Mouse (Mus musculus): ENCODE data around the gene Prodh2. TPM values are rescaled to one million over a fixed set of nuclear protein-coding genes. Genes with fewer than 3 reads are reported as not detected.
A peak's percentile ranks its signal among the peaks of the same experiment; 100 is the strongest.
"Not testable (repeated sequence)": the region's sequence is repeated elsewhere in the genome, so short reads cannot be mapped to it uniquely, and the experiment has no call there.

Prodh2 gene
- polyA plus RNA-seq, 1 experiment from 2014 or later: not detected

GRCm38 (mm10) chr7:30476136-30476535 lies 17.3 kb upstream of the Prodh2 start:
- not testable (repeated sequence) for ATAC-seq; H3K4me2 ChIP-seq (ENCODE audit: low read length); H3K27me3 ChIP-seq (replicated peaks; ENCODE audit: control insufficient read depth, insufficient read depth, low read length); H3K9ac ChIP-seq (ENCODE audit: low read depth, low read length); H3K36me3 ChIP-seq (ENCODE audit: control insufficient read depth, insufficient read depth, low read length); H3K4me1 ChIP-seq (ENCODE audit: control insufficient read depth, insufficient read depth, low read depth, low read length); H3K27ac ChIP-seq (ENCODE audit: low read depth, low read length); H3K9me3 ChIP-seq (ENCODE audit: control insufficient read depth, low read length); H3K4me3 ChIP-seq (ENCODE audit: low read length)
- 87% methylated on average over 6 of the region's 7 CpGs for WGBS

- no peaks in the 10 kb centered on the region for H3K4me1 ChIP-seq (ENCODE audit: control insufficient read depth, insufficient read depth, low read depth, low read length)
- H3K4me3 ChIP-seq (ENCODE audit: low read length): peak overlapping the region; percentile 37
- H3K27ac ChIP-seq (ENCODE audit: low read depth, low read length): peak overlapping the region; percentile 10; the same call in 1 of the 2 replicates
- WGBS: 7% methylated on average over 29 of the region's 32 CpGs
- H3K4me2 ChIP-seq (ENCODE audit: low read length): peak overlapping the region; percentile 63
- H3K9ac ChIP-seq (ENCODE audit: low read depth, low read length): peak overlapping the region; percentile 58
- ATAC-seq: peak; percentile 68
- H3K27me3 ChIP-seq (replicated peaks; ENCODE audit: control insufficient read depth, insufficient read depth, low read length): no peaks in the 10 kb centered on the region
- no peaks in the 10 kb centered on the region for H3K9me3 ChIP-seq (ENCODE audit: control insufficient read depth, low read length)
- no peaks in the 10 kb centered on the region for H3K36me3 ChIP-seq (ENCODE audit: control insufficient read depth, insufficient read depth, low read length)
These were observed 15.7 kb upstream of the Prodh2 start for GRCm38 (mm10) chr7:30477415-30478381.

GRCm38 (mm10) chr7:30484250-30484649 lies 9.2 kb upstream of the Prodh2 start:
- no peaks in the 10 kb centered on the region for H3K9me3 ChIP-seq (ENCODE audit: control insufficient read depth, low read length)
- H3K27ac ChIP-seq (ENCODE audit: low read depth, low read length): no peak overlapping the region
- H3K27me3 ChIP-seq (replicated peaks; ENCODE audit: control insufficient read depth, insufficient read depth, low read length): no peaks in the 10 kb centered on the region; the same call in 1 of the 2 replicates
- no peak overlapping the region for H3K4me3 ChIP-seq (ENCODE audit: low read length)
- no peak overlapping the region for H3K9ac ChIP-seq (ENCODE audit: low read depth, low read length)
- WGBS: 22% methylated on average over 8 of the region's 8 CpGs
- ATAC-seq: no peak
- no peaks in the 10 kb centered on the region for H3K36me3 ChIP-seq (ENCODE audit: control insufficient read depth, insufficient read depth, low read length)
- no peak overlapping the region for H3K4me2 ChIP-seq (ENCODE audit: low read length)
- H3K4me1 ChIP-seq (ENCODE audit: control insufficient read depth, insufficient read depth, low read depth, low read length): no peaks in the 10 kb centered on the region

GRCm38 (mm10) chr7:30490251-30490956 lies 3.0 kb upstream of the Prodh2 start:
- ATAC-seq: no peak
- Histone ChIP-seq H3K4me3 (ENCODE audit: low read length) (no peak overlapping the region), H3K4me2 (ENCODE audit: low read length) (no peak overlapping the region), H3K27me3 (replicated peaks; ENCODE audit: control insufficient read depth, insufficient read depth, low read length) (no peaks in the 10 kb centered on the region; the same call in 1 of the 2 replicates), H3K9ac (ENCODE audit: low read depth, low read length) (no peak overlapping the region), H3K9me3 (ENCODE audit: control insufficient read depth, low read length) (no peaks in the 10 kb centered on the region), H3K27ac (ENCODE audit: low read depth, low read length) (no peak overlapping the region), H3K36me3 (ENCODE audit: control insufficient read depth, insufficient read depth, low read length) (no peaks in the 10 kb centered on the region), H3K4me1 (ENCODE audit: control insufficient read depth, insufficient read depth, low read depth, low read length) (no peaks in the 10 kb centered on the region)
- 32% methylated on average over 16 of the region's 16 CpGs for WGBS

- 18% methylated on average over 6 of the region's 6 CpGs for WGBS
- Histone ChIP-seq H3K4me3 (ENCODE audit: low read length) (no peak overlapping the region), H3K9me3 (ENCODE audit: control insufficient read depth, low read length) (no peaks in the 10 kb centered on the region), H3K36me3 (ENCODE audit: control insufficient read depth, insufficient read depth, low read length) (no peaks in the 10 kb centered on the region), H3K4me1 (ENCODE audit: control insufficient read depth, insufficient read depth, low read depth, low read length) (no peaks in the 10 kb centered on the region), H3K9ac (ENCODE audit: low read depth, low read length) (no peak overlapping the region), H3K27ac (ENCODE audit: low read depth, low read length) (no peak overlapping the region), H3K27me3 (replicated peaks; ENCODE audit: control insufficient read depth, insufficient read depth, low read length) (no peaks in the 10 kb centered on the region), H3K4me2 (ENCODE audit: low read length) (no peak overlapping the region)
- ATAC-seq: no peak
These were observed 2.5 kb upstream of the Prodh2 start for GRCm38 (mm10) chr7:30490957-30491307.

- no peaks in the 10 kb centered on the region for H3K27me3 ChIP-seq (replicated peaks; ENCODE audit: control insufficient read depth, insufficient read depth, low read length)
- H3K27ac ChIP-seq (ENCODE audit: low read depth, low read length): no peak overlapping the region
- 19% methylated on average over 4 of the region's 4 CpGs for WGBS
- no peak for ATAC-seq
- H3K4me3 ChIP-seq (ENCODE audit: low read length): no peak overlapping the region
- H3K9me3 ChIP-seq (ENCODE audit: control insufficient read depth, low read length): no peaks in the 10 kb centered on the region
- H3K36me3 ChIP-seq (ENCODE audit: control insufficient read depth, insufficient read depth, low read length): no peaks in the 10 kb centered on the region
- H3K9ac ChIP-seq (ENCODE audit: low read depth, low read length): no peak overlapping the region
- no peak overlapping the region for H3K4me2 ChIP-seq (ENCODE audit: low read length)
- no peaks in the 10 kb centered on the region for H3K4me1 ChIP-seq (ENCODE audit: control insufficient read depth, insufficient read depth, low read depth, low read length)
These were observed 657 bp upstream of the Prodh2 start for GRCm38 (mm10) chr7:30492765-30493164.

- WGBS: 57% methylated on average over 5 of the region's 5 CpGs
- H3K4me1 ChIP-seq (ENCODE audit: control insufficient read depth, insufficient read depth, low read depth, low read length); H3K4me2 ChIP-seq (ENCODE audit: low read length); H3K9ac ChIP-seq (ENCODE audit: low read depth, low read length); H3K27me3 ChIP-seq (replicated peaks; ENCODE audit: control insufficient read depth, insufficient read depth, low read length); H3K9me3 ChIP-seq (ENCODE audit: control insufficient read depth, low read length); H3K27ac ChIP-seq (ENCODE audit: low read depth, low read length); ATAC-seq; H3K4me3 ChIP-seq (ENCODE audit: low read length); H3K36me3 ChIP-seq (ENCODE audit: control insufficient read depth, insufficient read depth, low read length): not testable (repeated sequence)
These were observed 2.2 kb downstream of the Prodh2 start for GRCm38 (mm10) chr7:30495506-30496042.

GRCm38 (mm10) chr7:30501159-30501558 lies 7.7 kb downstream of the Prodh2 start:
- H3K4me1 ChIP-seq (ENCODE audit: control insufficient read depth, insufficient read depth, low read depth, low read length); H3K27me3 ChIP-seq (replicated peaks; ENCODE audit: control insufficient read depth, insufficient read depth, low read length); ATAC-seq; H3K4me3 ChIP-seq (ENCODE audit: low read length); H3K36me3 ChIP-seq (ENCODE audit: control insufficient read depth, insufficient read depth, low read length); H3K27ac ChIP-seq (ENCODE audit: low read depth, low read length); H3K4me2 ChIP-seq (ENCODE audit: low read length); H3K9me3 ChIP-seq (ENCODE audit: control insufficient read depth, low read length); H3K9ac ChIP-seq (ENCODE audit: low read depth, low read length): not testable (repeated sequence)
- 66% methylated on average over 5 of the region's 5 CpGs for WGBS

- H3K9ac ChIP-seq (ENCODE audit: low read depth, low read length): no peak overlapping the region
- no peak overlapping the region for H3K4me3 ChIP-seq (ENCODE audit: low read length)
- no peak overlapping the region for H3K27ac ChIP-seq (ENCODE audit: low read depth, low read length)
- no peaks in the 10 kb centered on the region for H3K9me3 ChIP-seq (ENCODE audit: control insufficient read depth, low read length)
- H3K4me2 ChIP-seq (ENCODE audit: low read length): no peak overlapping the region
- no peaks in the 10 kb centered on the region for H3K36me3 ChIP-seq (ENCODE audit: control insufficient read depth, insufficient read depth, low read length)
- H3K4me1 ChIP-seq (ENCODE audit: control insufficient read depth, insufficient read depth, low read depth, low read length): no peaks in the 10 kb centered on the region
- WGBS: 71% methylated on average over 4 of the region's 4 CpGs
- ATAC-seq: no peak
- H3K27me3 ChIP-seq (replicated peaks; ENCODE audit: control insufficient read depth, insufficient read depth, low read length): no peaks in the 10 kb centered on the region
These were observed 14.6 kb downstream of the Prodh2 start for GRCm38 (mm10) chr7:30508061-30508460.
